Mouse (Mus musculus): ENCODE results near the gene Lmbrd2.
"Not testable (repeated sequence)": the region's sequence is repeated elsewhere in the genome, so short reads cannot be mapped to it uniquely, and the experiment has no call there.

The Lmbrd2 gene

GRCm38 (mm10) chr15:9134891-9135507, 5.4 kb upstream of the Lmbrd2 start:
- no peak for DNase-seq

- DNase-seq, result no peak
Observed at GRCm38 (mm10) chr15:9139447-9139846, 903 bp upstream of the Lmbrd2 start.

GRCm38 (mm10) chr15:9140684-9141171, 378 bp downstream of the Lmbrd2 start:
- DNase-seq, result peak; percentile 61

GRCm38 (mm10) chr15:9155325-9155724, 15.0 kb downstream of the Lmbrd2 start, which contains the start of gene Skp2:
Gene Skp2 (minus strand): TSS chr15:9155425.
- no peak for DNase-seq

- DNase-seq, result no peak
Observed at GRCm38 (mm10) chr15:9162557-9163070, 22.3 kb downstream of the Lmbrd2 start.

- DNase-seq, result no peak
Observed at GRCm38 (mm10) chr15:9164125-9164524, 23.8 kb downstream of the Lmbrd2 start.

- no peak for DNase-seq
Observed at GRCm38 (mm10) chr15:9177038-9177437, 36.7 kb downstream of the Lmbrd2 start.

GRCm38 (mm10) chr15:9183995-9184394, 43.6 kb downstream of the Lmbrd2 start:
- DNase-seq, result no peak

- no peak for DNase-seq
Observed at GRCm38 (mm10) chr15:9189796-9190195, 49.4 kb downstream of the Lmbrd2 start.

GRCm38 (mm10) chr15:9192685-9193084, 52.3 kb downstream of the Lmbrd2 start:
- not testable (repeated sequence) for DNase-seq

GRCm38 (mm10) chr15:9198421-9198820, 58.1 kb downstream of the Lmbrd2 start:
- DNase-seq, result no peak

GRCm38 (mm10) chr15:9211891-9212290, 71.5 kb downstream of the Lmbrd2 start:
- no peak for DNase-seq

- not testable (repeated sequence) for DNase-seq
Observed at GRCm38 (mm10) chr15:9213026-9213425, 72.7 kb downstream of the Lmbrd2 start.

GRCm38 (mm10) chr15:9213431-9213830, 73.1 kb downstream of the Lmbrd2 start:
- DNase-seq, result not testable (repeated sequence)

GRCm38 (mm10) chr15:9216446-9216845, 76.1 kb downstream of the Lmbrd2 start:
- DNase-seq, result no peak

GRCm38 (mm10) chr15:9230917-9231316, 90.6 kb downstream of the Lmbrd2 start:
- DNase-seq, result not testable (repeated sequence)

- no peak for DNase-seq
Observed at GRCm38 (mm10) chr15:9246345-9246744, 106.0 kb downstream of the Lmbrd2 start.

Measured in kidney, adult 11 months (tissue).